ENCODE assay signal across 1 mouse cellular context in genomic region chr4:132308437-132309139, GRCm38 (mm10).
TF ChIP-seq lines count a peak whose summit lies in the region.

No protein-coding gene starts in this region.

TF ChIP-seq in MEL, 35 proteins besides CTCF, POLR2A, EP300 and RAD21 (continued from another document):
- no peak for TF ChIP-seq SMC3 (IDR thresholded peaks at IDR 0.05; ENCODE audit: low read depth, low read length)
- no peak for TF ChIP-seq MYB (IDR thresholded peaks at IDR 0.05; ENCODE audit: low read depth, low read length)
- peak; percentile 67 for TF ChIP-seq MAX (IDR thresholded peaks at IDR 0.05; ENCODE audit: low read length)
- no peak for TF ChIP-seq BHLHE40 (IDR thresholded peaks at IDR 0.05; ENCODE audit: borderline replicate concordance, low read depth, low read length)
